Mouse (Mus musculus) heart, adult 2 months (tissue): ENCODE data around the gene Phactr1.

Source experiments
- CTCF ChIP-seq: fragments of 200-600 bp; IDR thresholded peaks from 2 replicates; pipeline ENCODE4 v1.8.1; 2022; ENCODE audit warnings: antibody characterized with exemption, mild to moderate bottlenecking, moderate library complexity
- POLR2A ChIP-seq: fragments of 200-500 bp; IDR thresholded peaks from 2 replicates; pipeline ENCODE4 v1.6.1; 2011; ENCODE audit warnings: mild to moderate bottlenecking, low read depth, low read length, control low read depth; ENCODE audit not compliant: insufficient read depth

DNA sequence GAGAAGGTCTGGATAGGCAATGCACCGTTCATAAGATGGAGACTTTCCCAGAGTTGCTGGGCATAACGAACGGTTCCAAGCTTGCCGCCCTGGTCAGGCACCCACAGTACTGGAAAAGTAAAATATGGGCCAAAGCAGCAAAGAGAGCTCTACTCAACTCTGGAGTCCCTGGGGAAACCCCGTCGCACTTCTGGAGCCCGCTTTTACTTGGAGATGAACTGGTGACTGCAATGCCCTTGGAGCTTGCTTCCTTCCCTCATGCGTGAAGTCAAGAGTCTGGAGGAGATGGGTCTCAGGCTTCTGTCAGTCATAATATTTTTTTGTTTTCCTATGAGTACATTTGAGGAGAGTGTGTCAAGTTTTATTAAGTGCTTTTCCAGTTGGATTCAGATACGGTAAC is 302.2 kb downstream of the Phactr1 start:
- TF ChIP-seq CTCF (no peak), POLR2A (no peak)
